Comparison of ENCODE assay signal across 13 mouse cellular contexts in the genomic region with DNA sequence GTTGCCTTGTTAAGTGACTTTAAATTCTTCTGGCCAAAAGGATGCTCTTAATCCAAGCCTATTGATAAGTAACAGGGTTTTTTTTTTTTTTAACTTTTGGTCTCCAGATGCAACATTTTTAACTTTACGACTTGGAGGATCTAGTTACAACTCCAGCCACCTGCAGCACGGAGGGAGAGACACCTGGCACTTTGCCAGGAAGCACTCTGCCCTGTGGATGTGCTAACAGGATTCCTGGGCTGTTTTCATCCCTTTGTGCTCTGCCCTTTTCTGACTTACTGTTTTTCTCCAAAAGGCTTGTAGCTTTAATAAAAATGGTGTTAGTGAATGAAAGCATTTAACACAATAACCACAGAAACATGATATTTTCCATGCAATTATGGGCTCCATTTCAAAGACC.
A peak's percentile ranks its signal among the peaks of the same experiment; 100 is the strongest.
DNase-seq lines count a peak whose midpoint lies in the region; ATAC-seq and TF ChIP-seq lines count a peak whose summit lies in the region.
"Had no signal": no experiment of that assay in that cellular context is flagged by ENCODE, and none has a peak within 500 bp of the region (broad histone marks: within the 10 kb centered on the region; RNA-seq: fewer than 3 reads in every experiment).

No protein-coding gene starts in this region.

- no peak for ATAC-seq in lung, embryonic 14.5 days (ENCODE audit: insufficient read depth)
- ATAC-seq in embryonic facial prominence, embryonic 11.5 days (replicated peaks; ENCODE audit: insufficient number of reproducible peaks, low FRiP score, low TSS enrichment, low read depth): no peak
- ATAC-seq in limb, embryonic 12.5 days (ENCODE audit: insufficient number of reproducible peaks, insufficient read depth, low FRiP score, low TSS enrichment, low read depth): peak; percentile 82; the same call in 1 of the 2 replicates

- H3K36me3 ChIP-seq in lung, embryonic 14.5 days (ENCODE audit: insufficient read depth): no peaks in the 10 kb centered on the region
- H3K36me3 ChIP-seq in embryonic facial prominence, embryonic 11.5 days (replicated peaks; ENCODE audit: control insufficient read depth, insufficient read depth, low read depth, low read length): no peaks in the 10 kb centered on the region
- H3K36me3 ChIP-seq in limb, embryonic 12.5 days: no peaks in the 10 kb centered on the region
- H3K36me3 ChIP-seq: hindbrain, embryonic 12.5 days; midbrain, embryonic 10.5 days; neural tube, embryonic 13.5 days had no signal

- no peak overlapping the region for H3K4me3 ChIP-seq in lung, embryonic 14.5 days (ENCODE audit: low read depth, low read length)
- no peak overlapping the region for H3K4me3 ChIP-seq in embryonic facial prominence, embryonic 11.5 days (ENCODE audit: low read depth, low read length)
- H3K4me3 ChIP-seq in limb, embryonic 12.5 days (replicated peaks): no peak overlapping the region
- H3K4me3 ChIP-seq: erythroblast, embryonic 14.5 days; hindbrain, embryonic 12.5 days; midbrain, embryonic 10.5 days; neural tube, embryonic 13.5 days had no signal

- peak; percentile 20 for DNase-seq in gastrocnemius, postnatal 14 days
- no peak for DNase-seq in gastrocnemius, postnatal 25 days
- DNase-seq in lung, embryonic 14.5 days: peak; percentile 61
- DNase-seq in lung, postnatal 14 days: no peak
- DNase-seq in embryonic facial prominence, embryonic 11.5 days (ENCODE audit: low spot score): peak; percentile 72
- no peak for DNase-seq in left cerebral cortex, postnatal 25 days (ENCODE audit: low spot score in 2 of 2)
- no peak for DNase-seq in adipocyte (ENCODE audit: low spot score)
- DNase-seq: lung, adult 18-20 months had no signal

- H3K4me2 ChIP-seq in lung, embryonic 14.5 days: no peak overlapping the region
- H3K4me2 ChIP-seq in embryonic facial prominence, embryonic 11.5 days (ENCODE audit: low read depth, low read length): no peak overlapping the region
- H3K4me2 ChIP-seq in limb, embryonic 12.5 days: no peak overlapping the region
- H3K4me2 ChIP-seq: hindbrain, embryonic 12.5 days; neural tube, embryonic 13.5 days had no signal

- intact Hi-C loops in gastrocnemius, postnatal 14 days (cut with DNase I; ENCODE audit: low total_unique reads): no loop called here
- intact Hi-C loops in left cerebral cortex, postnatal 25 days (cut with DNase I): no loop called here

- H3K4me1 ChIP-seq in lung, embryonic 14.5 days (ENCODE audit: insufficient read depth): 0 out of 2 replicates have a peak, but pooled peaks cover 4% of the 10 kb centered on the region
- H3K4me1 ChIP-seq in embryonic facial prominence, embryonic 11.5 days (ENCODE audit: control insufficient read depth, insufficient read depth, low read length): no peaks in the 10 kb centered on the region
- peaks cover 15% of the 10 kb centered on the region for H3K4me1 ChIP-seq in limb, embryonic 12.5 days (replicated peaks)
- H3K4me1 ChIP-seq: hindbrain, embryonic 12.5 days; midbrain, embryonic 10.5 days; neural tube, embryonic 13.5 days had no signal

- TF ChIP-seq CTCF in lung, embryonic 14.5 days (IDR thresholded peaks at IDR 0.05; ENCODE audit: low read depth): no peak

- no peaks in the 10 kb centered on the region for H3K27me3 ChIP-seq in lung, embryonic 14.5 days (ENCODE audit: insufficient read depth, low read length)
- H3K27me3 ChIP-seq in embryonic facial prominence, embryonic 11.5 days (ENCODE audit: control insufficient read depth, insufficient read depth, low read length): no peaks in the 10 kb centered on the region
- no peaks in the 10 kb centered on the region; the same call in 1 of the 2 replicates for H3K27me3 ChIP-seq in limb, embryonic 12.5 days
- H3K27me3 ChIP-seq: hindbrain, embryonic 12.5 days; neural tube, embryonic 13.5 days had no signal

- H3K9me3 ChIP-seq in lung, embryonic 14.5 days (ENCODE audit: low read depth, low read length): no peaks in the 10 kb centered on the region
- H3K9me3 ChIP-seq in embryonic facial prominence, embryonic 11.5 days (replicated peaks; ENCODE audit: control insufficient read depth, low read length): no peaks in the 10 kb centered on the region
- H3K9me3 ChIP-seq in limb, embryonic 12.5 days: no peaks in the 10 kb centered on the region
- H3K9me3 ChIP-seq: hindbrain, embryonic 12.5 days; midbrain, embryonic 10.5 days; neural tube, embryonic 13.5 days had no signal

- no peak overlapping the region for H3K27ac ChIP-seq in lung, embryonic 14.5 days (ENCODE audit: low read depth)
- H3K27ac ChIP-seq in embryonic facial prominence, embryonic 11.5 days (replicated peaks; ENCODE audit: low read depth, low read length): no peak overlapping the region
- H3K27ac ChIP-seq in limb, embryonic 12.5 days: 0 out of 2 replicates have a peak overlapping the region, but pooled peaks have one; percentile 54
- H3K27ac ChIP-seq: hindbrain, embryonic 12.5 days; midbrain, embryonic 10.5 days; neural tube, embryonic 13.5 days had no signal

- WGBS in lung, embryonic 14.5 days: 0% methylated on average over 2 of the region's 2 CpGs
- 10% methylated on average over 2 of the region's 2 CpGs for WGBS in embryonic facial prominence, embryonic 11.5 days
- WGBS in limb, embryonic 12.5 days: 0% methylated on average over 2 of the region's 2 CpGs

- H3K9ac ChIP-seq in lung, embryonic 14.5 days: no peak overlapping the region
- no peak overlapping the region for H3K9ac ChIP-seq in embryonic facial prominence, embryonic 11.5 days (replicated peaks; ENCODE audit: low read length)
- no peak overlapping the region for H3K9ac ChIP-seq in limb, embryonic 12.5 days (replicated peaks)
- H3K9ac ChIP-seq: hindbrain, embryonic 12.5 days; neural tube, embryonic 13.5 days had no signal

Comparison
In these comparisons a context has a peak if more than half of its experiments do, and no peak if none do; other contexts are left out.
1. DNase-seq: peak in gastrocnemius, postnatal 14 days (single experiment), lung, embryonic 14.5 days (single experiment) and embryonic facial prominence, embryonic 11.5 days (single experiment); none in gastrocnemius, postnatal 25 days (single experiment), lung, postnatal 14 days (single experiment), left cerebral cortex, postnatal 25 days (0 of 2) and adipocyte (single experiment).